Mouse (Mus musculus): ENCODE measurements around the gene Olfr828. TPM values are rescaled to one million over a fixed set of nuclear protein-coding genes. Genes with fewer than 3 reads are reported as not detected.

The Olfr828 gene
- not detected in 2 replicates for polyA plus RNA-seq (2012)

DNA sequence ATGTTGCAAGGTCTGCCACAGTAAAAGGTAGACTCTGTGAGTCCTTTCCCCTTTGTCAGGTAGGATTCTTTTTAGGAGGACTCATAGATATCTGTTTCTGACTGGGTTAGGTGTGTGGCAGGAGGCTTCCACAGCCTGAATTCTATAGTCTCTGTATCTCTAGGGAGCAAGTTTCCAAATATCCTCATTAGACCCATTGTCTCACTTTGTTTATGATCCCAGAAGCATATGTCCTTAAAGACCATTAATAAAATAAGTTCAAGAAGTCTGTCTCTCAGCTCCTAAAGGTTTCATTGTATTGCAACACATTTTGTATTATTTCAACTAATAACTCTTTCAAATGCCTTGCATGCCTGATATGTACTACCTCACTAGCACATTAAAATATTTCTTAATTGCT is at the start of gene Olfr828:
Gene Olfr828 (minus strand): TSS at position 101 of the 400 bp plus-strand sequence.
- no peak for TF ChIP-seq GATA1 (IDR thresholded peaks at IDR 0.05; ENCODE audit: low read length)

DNA sequence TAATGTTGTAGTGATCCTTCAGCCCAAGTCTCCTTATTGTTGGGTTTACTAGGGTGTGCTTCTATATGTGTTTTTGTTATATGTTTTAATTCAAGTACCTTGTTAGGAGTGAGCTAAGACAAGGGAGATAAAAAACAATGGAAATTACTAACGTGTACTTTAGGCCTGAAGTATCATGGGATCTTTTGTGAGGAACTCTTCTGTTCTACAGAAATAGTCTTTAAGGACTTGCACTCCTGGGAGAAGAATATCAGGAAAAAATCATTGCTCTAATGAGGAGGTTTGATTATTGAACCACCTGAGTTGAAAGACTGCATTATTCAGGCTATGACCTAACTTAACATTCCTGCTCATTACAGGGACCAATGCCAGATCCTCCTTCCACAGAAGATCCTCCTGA is 35.3 kb upstream of the Olfr828 start, which contains the start of gene Olfr829:
Gene Olfr829 (plus strand): TSS at position 301 of the 400 bp plus-strand sequence.
- no peak for TF ChIP-seq GATA1 (IDR thresholded peaks at IDR 0.05; ENCODE audit: low read length)

DNA sequence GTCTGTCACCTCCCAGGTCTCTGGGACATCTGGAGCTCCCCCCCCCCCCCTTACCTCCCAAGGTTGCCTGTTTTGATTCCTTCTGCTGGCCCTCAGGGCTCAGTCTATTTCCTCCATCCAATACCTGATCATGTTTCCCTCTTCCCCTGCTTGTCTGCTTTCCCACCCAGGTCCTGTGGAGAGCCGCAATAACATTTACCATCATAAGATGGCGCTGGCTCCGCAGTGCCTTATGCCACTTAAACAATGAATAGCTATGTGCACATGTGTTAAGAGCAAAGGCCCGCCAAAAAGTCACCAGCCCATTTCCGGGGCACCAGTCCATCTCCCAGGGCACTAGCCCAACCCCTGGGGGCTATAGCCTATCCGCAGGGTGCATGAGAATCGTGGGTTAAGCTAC is 34.0 kb downstream of the Olfr828 start:
- TF ChIP-seq GATA1 (IDR thresholded peaks at IDR 0.05; ENCODE audit: low read length): no peak

DNA sequence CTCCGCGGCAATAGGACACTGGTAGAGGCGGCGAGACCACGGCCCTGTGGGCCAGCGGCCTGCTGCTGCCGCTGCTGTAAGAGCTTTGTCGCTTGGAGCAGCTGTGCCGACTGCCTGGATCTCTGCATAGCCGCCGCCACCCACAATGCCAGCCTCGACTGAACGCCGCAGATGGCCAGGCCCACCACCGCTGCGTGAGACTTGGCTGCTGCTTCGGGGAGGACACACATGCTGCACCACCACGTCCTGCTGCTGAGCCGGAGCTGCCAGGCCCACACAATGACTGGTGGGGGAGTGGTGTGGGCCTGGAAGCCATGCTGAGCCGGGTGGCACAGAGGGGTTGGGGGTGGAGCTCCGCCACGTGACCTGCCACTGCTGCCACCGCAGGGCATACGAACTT is 39.9 kb downstream of the Olfr828 start:
- TF ChIP-seq GATA1 (IDR thresholded peaks at IDR 0.05; ENCODE audit: low read length): no peak

DNA sequence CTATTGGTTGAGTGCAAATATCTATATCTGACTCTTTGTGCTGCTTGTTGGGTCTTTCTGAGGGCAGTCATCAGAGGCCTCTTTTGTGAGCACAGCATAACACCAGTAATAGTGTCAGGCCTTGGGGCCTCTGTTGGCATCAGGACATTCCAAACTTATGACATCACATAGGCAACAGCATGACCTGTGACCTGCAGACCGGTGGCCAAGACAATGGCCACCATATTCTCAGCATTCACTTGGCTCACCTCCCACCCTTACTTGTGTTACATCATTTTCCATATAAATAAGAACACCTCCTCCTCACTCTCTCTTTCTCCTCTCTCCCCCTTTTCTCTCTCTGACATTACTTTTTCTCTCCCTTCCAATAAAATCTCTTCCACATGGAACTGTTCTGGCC is 40.3 kb downstream of the Olfr828 start:
- TF ChIP-seq GATA1 (IDR thresholded peaks at IDR 0.05; ENCODE audit: low read length): no peak

Other genes starting within 250 kb of the Olfr828 start
- not detected in 2 replicates for gene Muc16, start 145.0 kb downstream of the Olfr828 start, polyA plus RNA-seq (2012)
- gene Olfr24, start 55.5 kb downstream of the Olfr828 start, polyA plus RNA-seq (2012): not detected in 2 replicates
- not detected in 2 replicates for gene Olfr829, start 35.4 kb upstream of the Olfr828 start, polyA plus RNA-seq (2012)
- gene Olfr830, start 55.2 kb upstream of the Olfr828 start, polyA plus RNA-seq (2012): not detected in 2 replicates
- gene Olfr832, start 117.6 kb upstream of the Olfr828 start, polyA plus RNA-seq (2012): not detected in 2 replicates
- gene Olfr834, start 168.5 kb upstream of the Olfr828 start, polyA plus RNA-seq (2012): not detected in 2 replicates
- gene Olfr835, start 213.2 kb upstream of the Olfr828 start, polyA plus RNA-seq (2012): not detected in 2 replicates